Mouse (Mus musculus) neutrophil, adult 5-6 weeks (primary cell): ENCODE data around the gene Tet3. TPM values are rescaled to one million over a fixed set of nuclear protein-coding genes. Genes with fewer than 3 reads are reported as not detected.

Source experiments
- ATAC-seq: fragments of 151-379, 151-347 bp; 2 replicates; pipeline ENCODE4 v1.8.0; 2017; ENCODE audit warnings: mild to moderate bottlenecking, moderate TSS enrichment; ENCODE audit not compliant: insufficient number of reproducible peaks, poor library complexity, low FRiP score, severe bottlenecking; ENCODE audit errors: extremely low read depth
- total RNA-seq: library from RNA; stranded (forward); fragments of 200-1000 nt; gene quantifications from 2 replicates; pipeline ENCODE4 v1.2.3, GENCODE M21; 2017

Gene Tet3
- total RNA-seq, 1 experiment from 2014 or later: 37.2 TPM

DNA sequence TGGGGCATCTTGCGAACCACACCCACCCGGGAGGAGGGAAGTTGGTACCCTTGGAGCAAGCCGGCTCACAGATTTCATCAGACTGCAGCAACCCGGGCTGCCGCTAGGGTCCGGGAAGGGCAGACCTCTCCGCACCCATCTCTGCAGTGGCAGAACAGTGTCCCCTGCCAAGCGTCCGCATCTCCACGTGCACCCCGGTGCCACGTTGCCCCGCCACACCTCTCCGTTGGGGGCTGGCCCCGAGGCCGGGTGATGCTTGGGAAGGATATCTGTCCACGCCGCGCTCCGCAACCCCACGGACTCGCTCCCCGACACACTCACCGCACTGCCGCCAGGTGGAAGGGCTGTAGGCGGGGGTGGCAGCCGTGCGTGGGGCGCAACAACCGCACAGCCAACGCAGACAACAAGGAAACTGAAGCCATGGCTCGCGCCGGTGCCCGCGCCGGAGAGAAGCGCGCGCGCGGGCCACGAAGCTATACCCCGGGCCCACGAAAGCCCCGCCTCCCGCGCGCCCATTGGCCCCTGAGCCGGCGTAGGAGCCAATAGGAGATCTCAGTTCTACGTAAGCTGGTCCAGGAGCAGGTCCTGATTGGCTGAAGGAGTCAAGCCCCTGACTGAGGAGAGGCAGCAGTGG lies 141.7 kb downstream of the Tet3 start:
- peak; percentile 85 for ATAC-seq

DNA sequence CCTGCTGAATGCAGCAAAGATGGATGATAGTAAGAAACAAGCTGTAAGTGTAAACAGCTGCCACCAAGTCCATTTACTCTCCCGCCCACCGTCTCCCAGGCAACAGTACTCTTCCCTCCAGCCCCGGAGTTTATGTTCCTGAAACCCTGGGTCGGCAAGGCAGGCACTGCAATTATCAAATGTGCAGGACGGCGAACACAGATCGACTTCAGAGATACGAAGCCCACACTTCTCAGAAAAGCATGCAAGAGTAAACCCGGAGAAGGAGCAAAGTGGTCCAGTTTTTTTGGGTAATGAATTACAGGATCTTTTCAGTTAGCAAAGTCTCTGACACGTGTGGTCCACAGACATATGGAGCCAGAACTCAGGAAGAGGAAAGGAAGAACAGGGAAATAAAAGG lies 142.9 kb downstream of the Tet3 start:
- no peak for ATAC-seq

DNA sequence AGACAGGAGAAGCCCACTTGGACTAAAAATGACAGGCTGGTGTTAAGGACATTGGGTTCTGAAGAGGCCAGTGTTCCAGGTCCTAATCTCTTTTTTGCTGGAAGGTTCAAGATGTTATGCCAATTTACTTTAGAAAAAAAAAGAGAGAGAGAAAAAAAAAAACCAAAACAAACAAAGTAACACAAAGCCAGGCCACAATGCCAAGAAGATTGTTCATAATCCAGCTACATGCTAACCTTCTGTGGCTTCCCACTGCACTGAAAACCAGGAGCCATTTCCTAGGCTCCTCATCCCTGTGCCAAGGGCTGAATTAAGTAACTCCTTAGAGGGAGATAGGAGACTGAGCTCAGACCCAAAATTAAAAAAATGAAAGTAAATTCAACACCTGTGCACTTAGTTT lies 143.6 kb downstream of the Tet3 start:
- ATAC-seq: no peak

DNA sequence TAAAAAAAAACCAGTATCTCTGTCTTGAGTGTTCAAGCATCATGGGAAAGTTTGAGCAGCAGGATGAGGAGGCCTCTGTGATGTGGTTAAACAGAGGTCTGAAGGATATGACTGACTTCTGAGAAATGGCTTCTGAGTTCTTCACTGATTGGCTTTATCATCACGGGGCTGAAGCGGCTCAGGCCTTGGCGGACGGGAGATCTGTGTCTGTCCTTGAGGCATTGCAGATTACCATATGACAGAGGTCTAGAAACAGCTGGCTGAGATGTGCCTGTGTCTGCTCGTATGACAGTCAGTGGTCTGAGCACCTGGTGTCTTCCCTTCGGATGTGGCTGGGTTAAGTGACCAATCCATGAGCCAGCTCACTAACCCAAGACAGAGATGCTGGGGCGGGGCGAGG lies 146.4 kb downstream of the Tet3 start:
- ATAC-seq: no peak

Other genes starting within 250 kb of the Tet3 start
- gene Slc4a5, start 239.3 kb downstream of the Tet3 start, total RNA-seq: not detected in 2 replicates
- 8.4 and 10.6 TPM in 2 replicates for gene Mthfd2, start 133.2 kb downstream of the Tet3 start, total RNA-seq
- gene Mob1a, start 133.1 kb downstream of the Tet3 start, total RNA-seq: 245 and 270 TPM in 2 replicates
- 24.7 and 25.7 TPM in 2 replicates for gene Bola3, start 109.9 kb downstream of the Tet3 start, total RNA-seq
- gene Dguok, start 47.9 kb upstream of the Tet3 start, total RNA-seq: 46.1 and 46.7 TPM in 2 replicates
- gene Actg2, start 77.2 kb upstream of the Tet3 start, total RNA-seq: not detected in 2 replicates
- 3.8 and 4.8 TPM in 2 replicates for gene Stambp, start 113.6 kb upstream of the Tet3 start, total RNA-seq
- not detected in 2 replicates for gene Clec4f, start 197.1 kb upstream of the Tet3 start, total RNA-seq
- not detected in 2 replicates for gene Cd207, start 218.8 kb upstream of the Tet3 start, total RNA-seq